Mouse (Mus musculus) ES-E14 (cell line): ENCODE results near the gene Senp3. TPM values are rescaled to one million over a fixed set of nuclear protein-coding genes. Genes with fewer than 3 reads are reported as not detected.

Experiments used
- DNase-seq: peaks from one replicate; pipeline ENCODE4 v3.0.0-alpha.2; 2013; ENCODE audit warnings: low read depth, low spot score
- H3K27ac ChIP-seq: 2 replicates; pipeline ENCODE4 v1.5.1; 2012; ENCODE audit warnings: low read depth, mild to moderate bottlenecking, low read length, moderate library complexity, mixed read lengths; ENCODE audit not compliant: poor library complexity, insufficient read depth, severe bottlenecking
- H3K36me3 ChIP-seq: 2 replicates; pipeline ENCODE4 v1.6.1; 2012; ENCODE audit warnings: mild to moderate bottlenecking, low read length, moderate library complexity, mixed read lengths; ENCODE audit not compliant: control insufficient read depth, poor library complexity, insufficient read depth, severe bottlenecking
- H3K4me1 ChIP-seq, 2 experiments: fragments of 150-350 bp in 1 of 2; sonication (generic) in 1 of 2; 2 replicates each; pipeline ENCODE4 v1.6.1; 2012; ENCODE audit warnings: low read length in 2 of 2, mild to moderate bottlenecking in 1 of 2, mixed read lengths in 1 of 2; ENCODE audit not compliant: control insufficient read depth in 2 of 2, insufficient read depth in 2 of 2, poor library complexity in 1 of 2
- H3K4me3 ChIP-seq, 2 experiments: fragments of 150-350 bp in 1 of 2; sonication (generic) in 1 of 2; 2 replicates each; pipeline ENCODE4 v1.5.1; 2012; ENCODE audit warnings: low read length in 2 of 2, low read depth in 1 of 2, mild to moderate bottlenecking in 1 of 2, mixed read lengths in 1 of 2; ENCODE audit not compliant: insufficient read depth in 1 of 2, poor library complexity in 1 of 2, severe bottlenecking in 1 of 2
- H3K9ac ChIP-seq: 2 replicates; pipeline ENCODE4 v1.6.1; 2012; ENCODE audit warnings: low read depth, mild to moderate bottlenecking, low read length, mixed read lengths; ENCODE audit not compliant: poor library complexity, insufficient read depth, severe bottlenecking
- H3K9me3 ChIP-seq: fragments of 150-350 bp; sonication (generic); 2 replicates; pipeline ENCODE4 v1.6.1; 2012; ENCODE audit warnings: low read depth, mild to moderate bottlenecking, low read length; ENCODE audit not compliant: control insufficient read depth, insufficient read depth
- CHD2 ChIP-seq: IDR thresholded peaks from 2 replicates; pipeline ENCODE4 v1.6.1; 2014; ENCODE audit warnings: mild to moderate bottlenecking, low read depth, low read length, inconsistent platforms
- HCFC1 ChIP-seq: IDR thresholded peaks from 2 replicates; pipeline ENCODE4 v1.6.1; 2012; ENCODE audit warnings: low read length, inconsistent platforms, borderline replicate concordance; ENCODE audit not compliant: insufficient read depth
- MAFK ChIP-seq: IDR thresholded peaks from 2 replicates; pipeline ENCODE4 v1.6.1; 2014; ENCODE audit warnings: mild to moderate bottlenecking, low read depth, low read length, inconsistent platforms; ENCODE audit not compliant: insufficient read depth
- ZC3H11A ChIP-seq: IDR thresholded peaks from 2 replicates; pipeline ENCODE4 v1.6.1; 2012; ENCODE audit warnings: low read depth, mild to moderate bottlenecking, inconsistent platforms, low read length, borderline replicate concordance
- ZNF384 ChIP-seq: IDR thresholded peaks from 2 replicates; pipeline ENCODE4 v1.6.1; 2012; ENCODE audit warnings: low read depth, low read length, inconsistent platforms
- in situ Hi-C, 2 experiments: fragments of 600-800 bp; cut with MboI; formaldehyde crosslinking; loops; one replicate each; pipeline ENCODE4 v1.15.1; 2025; ENCODE audit warnings: low sequenced_read_pairs in 2 of 2, inconsistent platforms in 1 of 2; ENCODE audit not compliant: unreplicated experiment in 2 of 2
- total RNA-seq: library from RNA; depleted of rRNA; stranded (reverse); fragments of 300-350 nt; gene quantifications from 2 replicates; pipeline ENCODE4 v1.2.3, GENCODE M21; 2012

Gene Senp3
- total RNA-seq, 1 experiment: 282 TPM

DNA sequence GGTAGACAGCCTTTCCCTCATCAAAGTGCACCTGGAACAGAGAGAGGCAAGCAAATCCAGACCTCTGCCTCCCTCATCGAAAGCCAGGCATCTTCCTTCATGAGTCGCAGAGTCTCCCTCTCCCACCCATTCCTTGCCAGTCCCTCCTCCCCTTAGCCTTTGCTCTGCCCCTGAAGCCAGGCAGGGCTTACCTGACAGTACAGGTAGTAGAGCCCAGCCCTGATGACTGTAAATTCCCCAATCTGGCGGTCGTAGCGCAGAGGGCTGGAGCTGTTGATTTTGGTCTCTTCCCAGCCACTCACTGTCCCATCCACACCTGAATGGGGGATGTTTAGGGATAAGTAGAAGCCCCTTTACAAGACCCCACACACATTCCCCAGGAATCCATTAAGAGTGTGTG lies 5.2 kb upstream of the Senp3 start:
- peak overlapping the region; percentile 3 to 41; a peak in 3 of 4 replicates for H3K4me3 ChIP-seq

DNA sequence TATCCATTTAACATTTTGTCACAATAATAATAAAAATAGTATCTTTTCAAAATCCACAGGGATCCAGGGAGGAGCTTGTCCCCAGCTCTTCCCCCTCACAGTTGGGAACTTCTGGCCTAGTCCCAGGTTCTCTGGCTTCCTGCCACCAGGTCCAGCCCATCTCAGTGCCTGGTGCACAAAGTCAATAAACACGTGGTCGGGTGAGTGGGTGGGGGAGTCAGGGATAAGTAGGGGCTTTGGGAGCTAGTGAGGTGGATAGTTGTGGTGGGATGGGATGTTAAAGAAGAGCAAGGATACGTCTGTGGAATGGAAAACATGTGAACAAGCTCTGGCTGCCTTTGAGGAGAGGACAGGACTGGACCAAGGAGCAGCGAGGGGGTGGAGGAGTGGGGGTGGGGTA lies 4.5 kb upstream of the Senp3 start:
- H3K9me3 ChIP-seq: no peaks in the 10 kb centered on the region
- no peak for DNase-seq
- peak overlapping the region in 1 of 2 experiments; percentile 41; a peak in 3 of 4 replicates for H3K4me3 ChIP-seq
- peaks cover 8% of the 10 kb centered on the region; the same call in 1 of the 2 replicates for H3K36me3 ChIP-seq
- in situ Hi-C loops: no loop called here
- peak overlapping the region; percentile 53; the same call in 1 of the 2 replicates for H3K27ac ChIP-seq
- TF ChIP-seq MAFK (no peak), HCFC1 (no peak), ZC3H11A (no peak), CHD2 (no peak), ZNF384 (no peak)
- H3K4me1 ChIP-seq: peaks cover 11 to 43% of the 10 kb centered on the region in 2 experiments
- H3K9ac ChIP-seq: peak overlapping the region; percentile 65; the same call in 1 of the 2 replicates

More for the DNA sequence above, 5.2 kb upstream of the Senp3 start:
- Histone ChIP-seq H3K9ac (peak overlapping the region; percentile 65), H3K4me1 (peaks cover 11 to 45% of the 10 kb centered on the region in 2 experiments), H3K36me3 (peaks cover 8% of the 10 kb centered on the region; the same call in 1 of the 2 replicates), H3K27ac (peak overlapping the region; percentile 53; the same call in 1 of the 2 replicates), H3K9me3 (no peaks in the 10 kb centered on the region)
- in situ Hi-C loops: no loop called here
- DNase-seq: no peak
- TF ChIP-seq ZNF384 (no peak), HCFC1 (no peak), MAFK (no peak), CHD2 (no peak), ZC3H11A (no peak)

DNA sequence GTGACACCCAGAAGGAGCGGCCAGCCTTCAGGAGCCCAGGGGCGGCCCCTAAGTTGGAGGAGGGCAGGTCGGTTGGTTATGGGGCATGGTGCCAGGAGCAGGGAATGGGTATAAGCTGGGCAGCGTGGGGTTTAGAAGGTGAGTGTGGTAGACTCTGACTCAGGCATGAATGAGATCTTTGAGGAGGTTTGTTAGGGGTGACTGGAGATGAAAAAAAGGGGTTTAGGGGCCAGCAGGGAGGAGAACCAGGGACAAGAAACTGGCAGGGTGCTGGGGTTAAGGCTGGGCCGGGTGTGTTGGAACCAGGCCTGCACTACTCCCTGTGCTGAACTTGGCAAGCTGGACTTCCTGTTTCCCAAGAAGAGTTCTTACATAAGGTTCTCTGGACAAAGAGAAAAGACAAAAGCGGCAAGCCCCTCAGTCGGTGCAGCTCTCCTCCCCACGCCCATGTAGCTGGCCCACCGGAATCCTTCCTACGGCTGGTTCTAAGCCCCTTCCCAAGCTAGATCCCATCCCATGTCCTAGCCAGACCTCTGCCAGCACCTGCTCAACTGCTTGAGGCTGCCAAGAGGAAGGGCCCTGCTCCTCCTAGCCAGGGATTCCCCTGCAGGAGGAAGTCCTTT lies 3.8 kb upstream of the Senp3 start, which contains the start of gene Tnfsf13:
TSS of gene Tnfsf13 (minus strand) at position 259 of the 623 bp plus-strand sequence.
- Histone ChIP-seq H3K9me3 (no peaks in the 10 kb centered on the region), H3K27ac (peak within 1 kb of the TSS; percentile 53; the same call in 1 of the 2 replicates), H3K36me3 (peaks cover 1% of the 10 kb centered on the region; the same call in 1 of the 2 replicates), H3K4me1 (peaks cover 11 to 39% of the 10 kb centered on the region in 2 experiments), H3K9ac (peak within 1 kb of the TSS; percentile 71), H3K4me3 (peak within 1 kb of the TSS; percentile 38 to 63)
- in situ Hi-C loops: no loop called here
- no peak for DNase-seq
- TF ChIP-seq ZNF384: no peak
- no peak for TF ChIP-seq MAFK
- no peak for TF ChIP-seq ZC3H11A
- TF ChIP-seq CHD2: no peak
- no peak for TF ChIP-seq HCFC1

DNA sequence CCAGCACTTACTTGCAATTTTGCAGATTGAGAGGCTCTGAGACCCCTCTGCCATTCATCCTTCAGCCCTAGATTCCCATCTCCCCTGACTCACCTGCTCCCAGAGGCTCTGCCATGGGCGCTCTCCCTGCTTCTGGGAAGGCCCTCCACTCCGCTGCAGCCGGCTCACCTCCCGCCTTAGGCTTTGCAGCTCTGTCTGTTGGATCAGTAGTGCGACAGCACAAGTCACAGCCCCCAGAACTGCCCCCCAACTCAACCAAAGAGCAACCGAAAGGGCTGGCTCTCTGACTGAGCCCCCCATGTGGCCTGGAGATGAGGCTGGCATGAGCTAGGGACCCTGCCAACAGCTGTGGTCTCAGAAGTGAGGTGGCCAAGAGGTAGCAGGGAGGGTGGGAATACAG lies 3.1 kb upstream of the Senp3 start:
- DNase-seq: no peak
- Histone ChIP-seq H3K36me3 (peaks cover 4% of the 10 kb centered on the region), H3K4me1 (peaks cover 6 to 32% of the 10 kb centered on the region in 2 experiments), H3K9ac (peak overlapping the region; percentile 71), H3K27ac (peak overlapping the region; percentile 42; the same call in 1 of the 2 replicates), H3K9me3 (no peaks in the 10 kb centered on the region), H3K4me3 (peak overlapping the region; percentile 38 to 63)
- TF ChIP-seq MAFK (no peak), ZNF384 (no peak), HCFC1 (no peak), CHD2 (no peak), ZC3H11A (no peak)
- in situ Hi-C loops: no loop called here
